Mouse (Mus musculus) CH12.LX (cell line): ENCODE measurements around the gene Sel1l. TPM values are rescaled to one million over a fixed set of nuclear protein-coding genes. Genes with fewer than 3 reads are reported as not detected.

ENCODE experiments used
- DNase-seq: peaks from one replicate; pipeline ENCODE4 v3.0.0-alpha.2; 2013; ENCODE audit errors: extremely low read depth
- H3K27ac ChIP-seq: 2 replicates; pipeline ENCODE4 v1.5.1; 2012; ENCODE audit warnings: low read depth, mild to moderate bottlenecking, control low read depth, moderate library complexity; ENCODE audit not compliant: insufficient read depth
- H3K27me3 ChIP-seq: replicated peaks from 2 replicates; pipeline ENCODE3; 2012; ENCODE audit warnings: inconsistent platforms
- H3K36me3 ChIP-seq, 2 experiments: replicated peaks in 1 of 2; 2 replicates each; pipeline versions ENCODE3 to v1.6.1; 2012; ENCODE audit warnings: inconsistent platforms in 1 of 2, low read length in 1 of 2, mild to moderate bottlenecking in 1 of 2, mixed read lengths in 1 of 2, moderate library complexity in 1 of 2; ENCODE audit not compliant: control insufficient read depth in 1 of 2, insufficient read depth in 1 of 2
- H3K4me1 ChIP-seq, 2 experiments: 2 replicates each; pipeline ENCODE4 v1.6.1; 2012; ENCODE audit warnings: inconsistent platforms in 1 of 2, moderate library complexity in 1 of 2; ENCODE audit not compliant: insufficient read depth in 2 of 2, control insufficient read depth in 1 of 2
- H3K4me2 ChIP-seq: 2 replicates; pipeline ENCODE4 v1.6.1; 2012; ENCODE audit warnings: low read depth, mild to moderate bottlenecking, control low read depth; ENCODE audit not compliant: poor library complexity, insufficient read depth, severe bottlenecking
- H3K4me3 ChIP-seq, 3 experiments: fragments of 150-350 bp in 1 of 3; sonication (generic) in 1 of 3; replicated peaks in 1 of 3; 2 replicates each; pipeline versions ENCODE3 to v1.5.1; 2011 to 2012; ENCODE audit warnings: low read depth in 2 of 3, low read length in 2 of 3, mild to moderate bottlenecking in 2 of 3, moderate library complexity in 2 of 3, control low read depth in 1 of 3, improper control_type of control experiment in 1 of 3, inconsistent platforms in 1 of 3, mixed read lengths in 1 of 3; ENCODE audit not compliant: poor library complexity in 1 of 3
- H3K79me2 ChIP-seq: replicated peaks from 2 replicates; pipeline ENCODE4 v1.6.1; 2012; ENCODE audit warnings: mild to moderate bottlenecking, moderate library complexity; ENCODE audit not compliant: control insufficient read depth, poor library complexity, insufficient read depth, severe bottlenecking; ENCODE audit errors: extremely low read depth
- H3K9ac ChIP-seq: 2 replicates; pipeline ENCODE4 v1.6.1; 2012; ENCODE audit warnings: low read depth, mild to moderate bottlenecking, control low read depth, moderate library complexity; ENCODE audit not compliant: insufficient read depth
- H3K9me3 ChIP-seq: replicated peaks from 2 replicates; pipeline ENCODE3; 2012; ENCODE audit warnings: low read length, inconsistent platforms, mixed read lengths
- BHLHE40 ChIP-seq: IDR thresholded peaks from 2 replicates; pipeline ENCODE4 v1.6.1; 2011; ENCODE audit warnings: mild to moderate bottlenecking, low read depth, low read length, improper control_type of control experiment
- CHD1 ChIP-seq: IDR thresholded peaks from 2 replicates; pipeline ENCODE4 v1.6.1; 2012; ENCODE audit warnings: low read depth, low read length, improper control_type of control experiment, inconsistent platforms
- CTCF ChIP-seq, 2 experiments: IDR thresholded peaks in 1 of 2; conservative IDR thresholded peaks in 1 of 2; 2 replicates each; pipeline ENCODE4 v1.5.1; 2011 to 2012; ENCODE audit warnings: low read depth in 2 of 2, low read length in 2 of 2, improper control_type of control experiment in 1 of 2, inconsistent platforms in 1 of 2, mild to moderate bottlenecking in 1 of 2, moderate library complexity in 1 of 2
- E2F4 ChIP-seq: IDR thresholded peaks from 2 replicates; pipeline ENCODE4 v1.6.1; 2011; ENCODE audit warnings: low read depth, low read length, improper control_type of control experiment; ENCODE audit not compliant: insufficient replicate concordance
- ELF1 ChIP-seq: IDR thresholded peaks from 2 replicates; pipeline ENCODE4 v1.6.1; 2014; ENCODE audit warnings: low read depth, mild to moderate bottlenecking, inconsistent platforms, low read length, improper control_type of control experiment
- EP300 ChIP-seq: IDR thresholded peaks from 2 replicates; pipeline ENCODE4 v1.6.1; 2011; ENCODE audit warnings: low read length, improper control_type of control experiment
- GABPA ChIP-seq: IDR thresholded peaks from 2 replicates; pipeline ENCODE4 v1.6.1; 2012; ENCODE audit warnings: low read depth, low read length, improper control_type of control experiment, inconsistent platforms; ENCODE audit not compliant: insufficient replicate concordance
- IRF4 ChIP-seq: IDR thresholded peaks from 2 replicates; pipeline ENCODE4 v1.6.1; 2014; ENCODE audit warnings: low read depth, mild to moderate bottlenecking, inconsistent platforms, low read length, improper control_type of control experiment
- JUN ChIP-seq: IDR thresholded peaks from 2 replicates; pipeline ENCODE4 v1.6.1; 2011; ENCODE audit warnings: low read depth, mild to moderate bottlenecking, low read length, improper control_type of control experiment, moderate library complexity; ENCODE audit not compliant: insufficient read depth
- JUND ChIP-seq: conservative IDR thresholded peaks from 2 replicates; pipeline ENCODE4 v1.6.1; 2011; ENCODE audit warnings: low read depth, low read length, improper control_type of control experiment
- KAT2A ChIP-seq: IDR thresholded peaks from 2 replicates; pipeline ENCODE4 v1.6.1; 2012; ENCODE audit warnings: low read length, improper control_type of control experiment, inconsistent platforms; ENCODE audit not compliant: insufficient replicate concordance
- MAFK ChIP-seq: IDR thresholded peaks from 2 replicates; pipeline ENCODE4 v1.6.1; 2011; ENCODE audit warnings: low read length, improper control_type of control experiment; ENCODE audit not compliant: insufficient replicate concordance
- MAX ChIP-seq: IDR thresholded peaks from 2 replicates; pipeline ENCODE4 v1.6.1; 2011; ENCODE audit warnings: low read length, improper control_type of control experiment
- MEF2A ChIP-seq: IDR thresholded peaks from 2 replicates; pipeline ENCODE4 v1.6.1; 2014; ENCODE audit warnings: low read depth, mild to moderate bottlenecking, inconsistent platforms, low read length, improper control_type of control experiment, borderline replicate concordance
- MXI1 ChIP-seq: IDR thresholded peaks from 2 replicates; pipeline ENCODE4 v1.6.1; 2011; ENCODE audit warnings: mild to moderate bottlenecking, low read depth, low read length, improper control_type of control experiment
- MYC ChIP-seq: IDR thresholded peaks from 2 replicates; pipeline ENCODE4 v1.6.1; 2011; ENCODE audit warnings: low read depth, mild to moderate bottlenecking, improper control_type of control experiment, low read length
- NELFE ChIP-seq: IDR thresholded peaks from 2 replicates; pipeline ENCODE4 v1.6.1; 2011; ENCODE audit warnings: low read depth, low read length, improper control_type of control experiment
- NRF1 ChIP-seq: IDR thresholded peaks from 2 replicates; pipeline ENCODE4 v1.6.1; 2014; ENCODE audit warnings: low read depth, mild to moderate bottlenecking, inconsistent platforms, low read length, improper control_type of control experiment, moderate library complexity
- PAX5 ChIP-seq: IDR thresholded peaks from 2 replicates; pipeline ENCODE4 v1.6.1; 2012; ENCODE audit warnings: low read length, inconsistent platforms, mixed read lengths
- POLR2AphosphoS2 ChIP-seq: IDR thresholded peaks from 2 replicates; pipeline ENCODE4 v1.6.1; 2011; ENCODE audit warnings: low read depth, low read length, improper control_type of control experiment
- RAD21 ChIP-seq: IDR thresholded peaks from 2 replicates; pipeline ENCODE4 v1.6.1; 2011; ENCODE audit warnings: low read depth, mild to moderate bottlenecking, low read length, improper control_type of control experiment, moderate library complexity
- RCOR1 ChIP-seq: conservative IDR thresholded peaks from 2 replicates; pipeline ENCODE4 v1.6.1; 2012; ENCODE audit warnings: low read depth, mild to moderate bottlenecking, inconsistent platforms, low read length, improper control_type of control experiment
- SIN3A ChIP-seq: IDR thresholded peaks from 2 replicates; pipeline ENCODE4 v1.6.1; 2012; ENCODE audit warnings: low read length, improper control_type of control experiment, inconsistent platforms
- SMC3 ChIP-seq: IDR thresholded peaks from 2 replicates; pipeline ENCODE4 v1.6.1; 2011; ENCODE audit warnings: low read depth, low read length, improper control_type of control experiment
- TCF12 ChIP-seq: IDR thresholded peaks from 2 replicates; pipeline ENCODE4 v1.6.1; 2014; ENCODE audit warnings: low read depth, mild to moderate bottlenecking, inconsistent platforms, low read length, improper control_type of control experiment
- UBTF ChIP-seq: IDR thresholded peaks from 2 replicates; pipeline ENCODE4 v1.6.1; 2012; ENCODE audit warnings: low read depth, mild to moderate bottlenecking, inconsistent platforms, low read length, improper control_type of control experiment, moderate library complexity
- USF1 ChIP-seq: IDR thresholded peaks from 2 replicates; pipeline ENCODE4 v1.6.1; 2014; ENCODE audit warnings: low read depth, mild to moderate bottlenecking, inconsistent platforms, low read length, improper control_type of control experiment
- USF2 ChIP-seq: conservative IDR thresholded peaks from 2 replicates; pipeline ENCODE4 v1.6.1; 2011; ENCODE audit warnings: low read depth, low read length, improper control_type of control experiment
- ZC3H11A ChIP-seq: IDR thresholded peaks from 2 replicates; pipeline ENCODE4 v1.6.1; 2012; ENCODE audit warnings: low read depth, mild to moderate bottlenecking, inconsistent platforms, low read length, improper control_type of control experiment
- ZKSCAN1 ChIP-seq: IDR thresholded peaks from 2 replicates; pipeline ENCODE4 v1.6.1; 2012; ENCODE audit warnings: low read depth, inconsistent platforms, low read length, improper control_type of control experiment, borderline replicate concordance
- ZMIZ1 ChIP-seq: IDR thresholded peaks from 2 replicates; pipeline ENCODE4 v1.6.1; 2012; ENCODE audit warnings: low read depth, mild to moderate bottlenecking, inconsistent platforms, low read length, improper control_type of control experiment
- ZNF384 ChIP-seq: IDR thresholded peaks from 2 replicates; pipeline ENCODE4 v1.6.1; 2012; ENCODE audit warnings: low read depth, low read length, improper control_type of control experiment, inconsistent platforms
- dilution Hi-C: fragments of 300-500 bp; cut with MboI; formaldehyde crosslinking; loops from 2 replicates; pipeline ENCODE4 v1.14.3; 2020; ENCODE audit warnings: low sequenced_read_pairs; ENCODE audit not compliant: extremely low pct_unique_long_range_greater_than_20kb, extremely low pct_ligation_motif_present
- in situ Hi-C: fragments of 300-500 bp; cut with MboI; formaldehyde crosslinking; loops from 3 replicates; pipeline ENCODE4 v1.14.3; 2019; ENCODE audit warnings: low sequenced_read_pairs, low pct_ligation_motif_present, low pct_unique_long_range_greater_than_20kb, mixed read lengths
- polyA plus RNA-seq: library from polyadenylated mRNA; unstranded; fragments of >175 nt; gene quantifications from 2 replicates; pipeline ENCODE4 v1.2.1, GENCODE M21; 2012; ENCODE audit warnings: low read depth; ENCODE audit not compliant: insufficient read length
- total RNA-seq, 2 experiments: library from RNA; depleted of rRNA; stranded (reverse); fragments of 300-350 nt in 1 of 2; fragments of >200 nt in 1 of 2; gene quantifications; 2 replicates each; pipeline ENCODE4 v1.2.3; 2012 to 2014

The Sel1l gene
- total and polyA plus RNA-seq, 3 experiments: 46.6 to 155 (median 84.7) TPM

- Histone ChIP-seq H3K79me2 (no peaks in the 10 kb centered on the region), H3K9me3 (peaks cover 2% of the 10 kb centered on the region), H3K4me3 (no peak overlapping the region), H3K27ac (no peak overlapping the region), H3K36me3 (no peaks in the 10 kb centered on the region), H3K4me1 (peaks cover 0 to 8% of the 10 kb centered on the region in 2 experiments; a peak in 2 of 4 replicates), H3K27me3 (no peaks in the 10 kb centered on the region), H3K4me2 (no peak overlapping the region; the same call in 1 of the 2 replicates), H3K9ac (peak overlapping the region; percentile 33)
- dilution Hi-C loops: no loop called here
- TF ChIP-seq IRF4: no peak
- no peak for TF ChIP-seq GABPA
- in situ Hi-C loops: loop anchor here (10.0 to 25.0 kb wide), 2 partner anchors 117 to 380 kb away; no protein-coding TSS in a partner anchor
- DNase-seq: no peak
Observed at GRCm38 (mm10) chr12:91791822-91792221, 57.1 kb downstream of the Sel1l start.

GRCm38 (mm10) chr12:91789801-91790200 is 59.2 kb downstream of the Sel1l start:
- peaks cover 0 to 8% of the 10 kb centered on the region in 2 experiments; a peak in 2 of 4 replicates for H3K4me1 ChIP-seq
- H3K4me2 ChIP-seq: no peak overlapping the region
- dilution Hi-C loops (no loop called here), in situ Hi-C loops (loop anchor here (5.0 to 25.0 kb wide), 3 partner anchors 115 to 378 kb away; no protein-coding TSS in a partner anchor)
- peak; percentile 66 for DNase-seq
- H3K79me2 ChIP-seq: no peaks in the 10 kb centered on the region
- H3K27me3 ChIP-seq: no peaks in the 10 kb centered on the region
- no peak overlapping the region for H3K4me3 ChIP-seq
- H3K9me3 ChIP-seq: peaks cover 2% of the 10 kb centered on the region
- H3K36me3 ChIP-seq: no peaks in the 10 kb centered on the region
- TF ChIP-seq CHD1: no peak
- TF ChIP-seq RAD21: peak; percentile 81
- TF ChIP-seq IRF4: no peak
- no peak for TF ChIP-seq MAX
- TF ChIP-seq USF1: no peak
- peak; percentile 71 for TF ChIP-seq ZC3H11A
- peak; percentile 92 for TF ChIP-seq SMC3
- TF ChIP-seq SIN3A: no peak
- no peak for TF ChIP-seq PAX5
- no peak for TF ChIP-seq ZKSCAN1
- TF ChIP-seq ELF1: no peak
- no peak for TF ChIP-seq E2F4
- TF ChIP-seq POLR2AphosphoS2: no peak
- TF ChIP-seq ZNF384: no peak
- TF ChIP-seq CTCF (conservative IDR thresholded peaks at IDR 0.05 in 1 of 2, IDR thresholded peaks at IDR 0.05 in 1 of 2; ENCODE audit: low read depth in 2 of 2, low read length in 2 of 2): peak; percentile 75 to 90
- no peak for TF ChIP-seq MXI1
- no peak for TF ChIP-seq JUND
- no peak for TF ChIP-seq UBTF
- no peak for TF ChIP-seq ZMIZ1
- TF ChIP-seq MEF2A: no peak
- TF ChIP-seq USF2: no peak
- TF ChIP-seq MAFK: no peak
- no peak for TF ChIP-seq KAT2A
- no peak for TF ChIP-seq MYC
- TF ChIP-seq JUN: no peak
- no peak for TF ChIP-seq RCOR1
- TF ChIP-seq GABPA: no peak
- TF ChIP-seq TCF12: no peak
- TF ChIP-seq NRF1: no peak
- 0 out of 2 replicates have a peak, but pooled peaks have one; percentile 12 for TF ChIP-seq BHLHE40
- no peak for TF ChIP-seq NELFE
- TF ChIP-seq EP300: no peak
- H3K9ac ChIP-seq: no peak overlapping the region
- no peak overlapping the region for H3K27ac ChIP-seq
